Mouse (Mus musculus) inflammation-experienced regulatory T-cells, adult 16 weeks (primary cell): ENCODE data around the gene F2rl1. TPM values are rescaled to one million over a fixed set of nuclear protein-coding genes. Genes with fewer than 3 reads are reported as not detected.

Experiments used
- polyA plus RNA-seq: library from polyadenylated mRNA; unstranded; fragments of 100-300 nt; shearing (Covaris generic); gene quantifications from one replicate; pipeline ENCODE4 v1.2.1, GENCODE M21; 2017

The F2rl1 gene
- polyA plus RNA-seq = 23.2 TPM

DNA sequence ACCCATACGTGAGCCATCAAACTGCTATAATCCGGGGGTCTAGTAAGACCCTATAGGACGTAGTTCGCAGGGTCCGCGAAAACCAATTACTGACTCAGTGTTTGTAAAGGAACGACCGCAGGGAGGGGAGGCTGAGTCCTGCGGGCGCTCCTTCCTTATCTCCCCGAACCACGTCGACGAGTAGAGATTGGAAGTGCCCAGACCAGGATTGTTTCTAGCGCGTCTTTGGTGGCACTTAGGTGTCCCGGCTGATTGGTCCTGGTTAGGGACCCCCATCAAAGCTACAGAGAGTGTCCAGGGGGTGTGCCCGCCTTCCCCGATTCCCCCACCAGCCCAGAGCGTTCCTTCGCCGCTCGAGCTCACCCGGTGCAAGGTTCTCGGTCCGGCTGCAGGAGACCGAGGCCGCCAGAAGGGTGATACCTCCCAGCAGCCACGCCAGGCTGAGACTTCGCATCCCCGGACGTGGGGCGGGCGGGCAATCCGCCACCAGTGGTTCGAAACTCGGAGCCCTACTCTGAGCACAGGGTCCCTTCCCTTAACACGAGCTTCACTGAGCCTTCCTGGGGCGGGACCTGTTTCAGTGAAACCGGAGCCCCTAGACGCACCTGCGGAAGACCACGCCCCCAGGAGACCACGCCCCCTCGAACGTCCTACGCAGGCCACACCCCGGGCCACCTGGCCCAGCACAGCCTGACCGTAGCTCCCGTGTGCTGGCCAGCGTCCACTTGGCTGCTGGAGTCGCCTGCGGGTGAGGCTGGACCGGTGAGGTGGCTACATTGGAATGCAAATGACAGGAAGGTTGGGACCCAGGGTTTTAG is at the start of gene F2rl1:
TSS of gene F2rl1 (minus strand) at position 554 of the 818 bp plus-strand sequence.

GRCm38 (mm10) chr13:95478671-95479413 is 46.2 kb downstream of the F2rl1 start, which contains the start of gene S100z:
Gene S100z, minus strand, starts transcription at chr13:95478721.

Other genes starting within 250 kb of the F2rl1 start
- gene Zbed3, start 201.6 kb downstream of the F2rl1 start, polyA plus RNA-seq = 2.1 TPM
- gene Aggf1, start 149.9 kb downstream of the F2rl1 start, polyA plus RNA-seq = 7.3 TPM
- gene Crhbp, start 80.3 kb downstream of the F2rl1 start, polyA plus RNA-seq = not detected
- gene S100z, start 46.5 kb downstream of the F2rl1 start, polyA plus RNA-seq = not detected
- 61.3 TPM for gene F2r, start 93.3 kb upstream of the F2rl1 start, polyA plus RNA-seq
- gene F2rl2, start 171.6 kb upstream of the F2rl1 start, polyA plus RNA-seq = 2.5 TPM